Mouse (Mus musculus): ENCODE data around the gene Mmp11.

DNA sequence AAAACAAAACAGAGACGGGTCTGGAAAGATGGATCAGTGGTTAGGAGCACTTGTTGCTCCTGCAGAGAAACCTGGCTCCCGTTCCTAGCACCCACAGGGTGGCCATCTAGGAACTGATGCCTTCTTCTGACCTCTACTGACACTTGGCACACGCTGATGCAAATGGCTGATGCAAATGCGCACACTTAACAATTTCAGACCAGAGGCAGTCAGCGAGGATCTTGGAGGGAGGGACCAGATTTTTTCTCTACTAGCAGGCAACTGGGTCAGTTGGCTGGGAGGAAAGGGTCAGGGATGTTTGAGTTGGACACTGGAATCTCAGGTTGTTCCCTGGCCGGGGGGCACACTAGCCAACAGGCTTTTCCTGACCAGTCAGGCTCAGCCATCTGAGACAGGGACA is 3.4 kb downstream of the Mmp11 start, which contains the start of gene Chchd10:
- TF ChIP-seq CTCF (IDR thresholded peaks at IDR 0.05; ENCODE audit: borderline replicate concordance, extremely low read depth, insufficient read depth, insufficient read length) (no peak), POLR2A (IDR thresholded peaks at IDR 0.05; ENCODE audit: borderline replicate concordance, extremely low read depth, insufficient read depth, insufficient read length, poor library complexity, severe bottlenecking) (no peak)
